Mouse (Mus musculus): ENCODE data around the gene Olfr1134.
"Not testable (repeated sequence)": the region's sequence is repeated elsewhere in the genome, so short reads cannot be mapped to it uniquely, and the experiment has no call there.

The Olfr1134 gene

DNA sequence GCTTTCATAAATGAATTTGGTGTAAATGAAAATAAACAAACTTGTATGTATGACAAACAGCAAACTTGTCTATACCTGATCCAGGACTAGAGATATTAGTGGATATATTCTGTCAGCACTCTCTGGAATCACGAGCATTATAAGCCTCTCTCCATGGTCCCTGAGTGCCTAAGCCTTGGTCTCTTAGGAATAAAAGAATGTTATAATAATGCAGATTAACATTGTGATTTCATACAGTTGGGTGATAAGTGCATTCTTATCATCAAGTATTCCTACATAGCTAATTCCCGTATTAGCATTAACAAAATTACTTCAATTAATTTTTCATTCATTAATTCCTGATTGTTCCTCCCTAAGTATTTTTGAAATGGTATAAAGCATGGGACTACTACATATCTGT is at the start of gene Olfr1134:
Olfr1134 (minus strand) TSS at position 101 of the 400 bp plus-strand sequence.
- DNase-seq (ENCODE audit: inconsistent ontology term): no peak

DNA sequence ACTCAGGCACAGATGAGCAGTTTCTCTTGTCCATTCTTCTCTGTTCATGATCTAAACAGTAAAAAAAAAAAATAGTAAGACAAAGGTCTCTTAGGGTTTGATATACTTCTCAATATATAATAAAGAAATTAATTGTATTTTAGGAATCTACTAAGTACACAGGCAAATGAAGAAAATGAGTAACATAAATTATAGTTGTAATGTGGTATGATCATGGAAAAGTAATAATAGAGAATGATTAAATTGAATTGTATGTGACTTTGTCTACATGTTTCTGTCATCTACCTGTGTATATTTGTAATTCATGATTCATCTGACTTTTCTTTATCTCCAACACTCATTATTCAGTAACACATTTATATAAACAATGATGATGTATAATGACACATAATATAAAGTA is 35.6 kb upstream of the Olfr1134 start, which contains the start of gene Olfr1136:
Olfr1136 (minus strand) TSS at position 101 of the 400 bp plus-strand sequence.
- no peak for DNase-seq (ENCODE audit: inconsistent ontology term)

DNA sequence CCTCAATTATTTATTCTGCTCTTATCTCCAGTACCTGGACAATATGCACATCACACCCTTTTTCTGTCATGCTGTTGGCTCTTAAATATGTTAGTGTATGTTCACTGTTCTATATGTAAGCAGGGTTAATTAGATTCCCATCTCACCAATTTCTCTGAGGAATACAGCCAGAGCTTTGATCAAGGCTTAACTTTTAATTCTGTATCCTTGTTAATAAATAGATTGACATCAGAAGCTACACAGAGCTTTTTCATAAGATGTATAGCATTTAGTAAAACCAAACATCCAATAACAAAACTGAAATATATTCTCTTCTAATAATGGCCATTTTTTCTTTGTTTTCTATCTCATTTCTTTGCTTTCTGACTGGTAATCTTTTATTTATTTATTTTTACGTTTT is 15.3 kb upstream of the Olfr1134 start, which contains the start of gene Olfr1135:
Olfr1135 (minus strand) TSS at position 101 of the 400 bp plus-strand sequence.
- no peak for DNase-seq (ENCODE audit: inconsistent ontology term)

- no peak for DNase-seq (ENCODE audit: inconsistent ontology term)
Observed at GRCm38 (mm10) chr2:87647274-87647673, 11.0 kb downstream of the Olfr1134 start, which contains the start of gene Olfr1133. Gene Olfr1133 (minus strand): TSS chr2:87647374.

GRCm38 (mm10) chr2:87642441-87642840 is 15.8 kb downstream of the Olfr1134 start:
- no peak for DNase-seq (ENCODE audit: inconsistent ontology term)

- DNase-seq (ENCODE audit: inconsistent ontology term): no peak
Observed at GRCm38 (mm10) chr2:87637435-87637834, 20.8 kb downstream of the Olfr1134 start, which contains the start of gene Olfr1132. Gene Olfr1132 (minus strand): TSS chr2:87637535.

GRCm38 (mm10) chr2:87626804-87627203 is 31.5 kb downstream of the Olfr1134 start, which contains the start of gene Olfr1131:
Gene Olfr1131 (plus strand): TSS chr2:87627104.
- DNase-seq (ENCODE audit: inconsistent ontology term): no peak

DNA sequence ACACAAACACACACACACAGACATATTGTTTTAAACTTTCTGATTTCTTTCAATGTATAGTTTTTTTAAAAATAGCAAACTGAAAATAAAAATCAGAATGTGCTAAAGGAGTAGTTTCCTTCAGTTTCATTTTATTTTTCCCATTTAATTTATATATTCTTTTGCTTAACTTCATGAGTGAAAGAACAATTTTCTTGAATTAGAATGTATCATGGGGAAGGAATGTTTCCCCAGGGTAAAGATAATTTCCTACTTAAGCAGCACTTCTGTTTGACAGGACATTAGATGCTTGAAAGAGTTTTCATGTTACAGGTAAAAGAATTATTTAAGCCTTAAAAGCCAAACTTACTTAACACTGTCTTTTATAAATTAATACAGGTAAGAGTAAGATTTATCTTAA is 52.3 kb downstream of the Olfr1134 start, which contains the start of gene Olfr1130:
Olfr1130 (plus strand) TSS at position 301 of the 400 bp plus-strand sequence.
- DNase-seq (ENCODE audit: inconsistent ontology term): not testable (repeated sequence)

Data from Muller cell, postnatal 12 days (primary cell).